Mouse (Mus musculus): ENCODE measurements around the gene Lrsam1.

The Lrsam1 gene

DNA sequence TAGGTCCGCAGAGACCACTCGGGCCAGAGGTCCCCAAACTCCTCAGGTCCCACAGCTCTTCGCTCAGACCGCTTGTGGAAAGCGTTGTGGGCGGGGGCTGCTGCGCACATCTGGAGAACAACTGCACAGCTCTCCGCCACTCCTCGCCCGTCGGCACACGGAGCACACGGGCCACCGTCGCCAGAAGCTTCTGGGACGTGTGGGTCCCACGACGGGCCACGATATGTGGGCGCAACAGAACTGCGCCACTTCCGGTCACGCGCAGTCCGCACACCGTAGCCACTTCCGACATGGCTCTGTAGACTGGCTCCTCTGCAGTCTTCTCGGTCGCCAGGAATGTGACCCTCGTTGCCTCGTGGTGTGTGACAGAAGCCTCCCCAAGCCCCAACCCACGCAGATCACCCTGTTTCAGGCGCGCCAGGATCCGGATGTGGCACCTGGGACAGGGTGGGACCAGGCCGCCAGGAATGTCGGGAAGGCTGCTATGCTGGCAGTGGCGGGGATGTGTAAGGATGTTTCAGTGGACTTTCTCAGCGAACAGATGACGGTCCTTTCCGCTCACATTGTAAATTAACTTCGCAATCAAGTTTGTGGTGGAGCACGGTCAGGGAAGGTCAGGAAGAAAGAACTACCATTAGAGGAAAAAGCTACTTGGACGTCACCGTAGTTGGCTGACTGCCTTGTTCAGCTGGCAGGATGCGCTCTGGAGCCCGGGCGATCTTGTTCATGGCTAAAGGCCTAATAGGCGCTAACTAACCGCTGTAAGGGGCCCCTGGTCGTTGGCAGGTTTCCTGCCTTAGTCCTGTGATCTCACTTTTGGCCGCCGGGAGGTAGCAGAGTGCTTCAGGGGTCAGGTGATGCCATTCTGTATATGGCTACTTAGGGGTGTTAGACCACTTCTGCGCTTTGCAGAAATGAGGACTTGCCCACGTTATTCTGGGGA, 5.5 kb upstream of the Lrsam1 start:
- DNase-seq (ENCODE audit: low spot score in 2 of 2) = peak; percentile 61 to 71

DNA sequence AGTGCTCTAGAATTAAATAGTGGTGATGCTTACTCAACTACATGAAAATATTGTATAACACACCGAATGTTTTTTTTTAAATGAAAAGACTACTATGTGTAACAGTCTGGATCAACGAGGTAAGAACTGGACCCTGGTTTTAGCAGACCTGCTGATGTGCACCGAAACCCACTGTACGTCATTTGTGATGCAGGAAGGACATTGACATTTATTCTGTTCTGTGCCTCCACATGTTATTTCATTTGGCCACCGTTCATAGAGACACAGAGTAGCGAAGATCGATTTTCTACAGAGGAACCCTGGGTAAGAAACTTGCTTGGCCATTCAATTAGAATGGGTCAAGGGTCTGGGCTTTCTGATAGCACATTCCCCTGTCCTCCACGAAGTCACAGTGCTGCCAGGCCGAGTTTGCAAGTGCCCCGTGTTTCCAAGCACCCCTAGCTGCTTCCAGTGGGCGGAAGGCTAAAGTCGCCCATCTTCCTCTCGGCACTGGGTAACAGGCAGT, 4.8 kb upstream of the Lrsam1 start:
- no peak for DNase-seq (ENCODE audit: low spot score in 2 of 2)

GRCm38 (mm10) chr2:32965511-32966183, 4.2 kb upstream of the Lrsam1 start:
- DNase-seq (ENCODE audit: low spot score in 2 of 2) = no peak

- DNase-seq (ENCODE audit: low spot score in 2 of 2) = no peak
Measured at GRCm38 (mm10) chr2:32964659-32965457, 3.4 kb upstream of the Lrsam1 start.

DNA sequence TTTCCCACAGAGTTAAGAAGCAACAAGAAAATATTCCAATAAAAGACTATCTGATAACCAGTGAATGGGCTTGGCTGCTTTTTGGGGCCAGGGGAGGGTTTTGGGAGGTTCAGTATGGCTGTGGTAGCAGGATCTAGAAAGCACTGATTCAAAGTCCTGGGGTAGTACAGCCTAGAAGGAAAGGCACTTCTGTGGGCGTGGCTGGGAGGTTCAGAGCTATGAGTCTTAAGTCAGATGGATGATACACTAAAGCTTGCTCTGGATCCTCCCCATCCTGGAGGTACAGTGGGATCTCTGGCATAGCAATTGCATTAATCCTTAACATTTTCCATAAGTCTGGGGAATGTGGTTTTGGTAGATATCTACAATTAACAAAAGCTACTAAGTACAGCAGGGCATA, 2.6 kb upstream of the Lrsam1 start:
- no peak for DNase-seq (ENCODE audit: low spot score in 2 of 2)

- no peak for DNase-seq (ENCODE audit: low spot score in 2 of 2)
Measured at GRCm38 (mm10) chr2:32963544-32963943, 2.1 kb upstream of the Lrsam1 start.

DNA sequence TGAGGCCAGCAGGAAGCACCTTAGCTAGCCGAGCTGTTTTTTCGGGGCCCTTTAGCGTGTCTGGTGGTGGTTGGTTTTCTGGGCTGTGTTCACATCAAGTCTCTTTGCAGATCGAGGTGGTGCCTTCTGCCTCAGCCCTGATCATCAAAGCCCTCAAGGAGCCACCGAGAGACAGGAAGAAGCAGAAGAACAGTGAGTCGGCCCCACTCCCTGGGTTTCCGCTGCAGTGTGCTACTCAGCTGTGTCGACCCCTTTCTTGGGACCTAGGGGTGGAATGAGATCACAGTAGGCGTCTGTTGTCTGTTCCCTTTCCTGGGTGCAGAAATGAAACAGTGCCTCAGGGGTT, 1.4 kb upstream of the Lrsam1 start:
- DNase-seq (ENCODE audit: low spot score in 2 of 2) = peak; percentile 70 to 75

DNA sequence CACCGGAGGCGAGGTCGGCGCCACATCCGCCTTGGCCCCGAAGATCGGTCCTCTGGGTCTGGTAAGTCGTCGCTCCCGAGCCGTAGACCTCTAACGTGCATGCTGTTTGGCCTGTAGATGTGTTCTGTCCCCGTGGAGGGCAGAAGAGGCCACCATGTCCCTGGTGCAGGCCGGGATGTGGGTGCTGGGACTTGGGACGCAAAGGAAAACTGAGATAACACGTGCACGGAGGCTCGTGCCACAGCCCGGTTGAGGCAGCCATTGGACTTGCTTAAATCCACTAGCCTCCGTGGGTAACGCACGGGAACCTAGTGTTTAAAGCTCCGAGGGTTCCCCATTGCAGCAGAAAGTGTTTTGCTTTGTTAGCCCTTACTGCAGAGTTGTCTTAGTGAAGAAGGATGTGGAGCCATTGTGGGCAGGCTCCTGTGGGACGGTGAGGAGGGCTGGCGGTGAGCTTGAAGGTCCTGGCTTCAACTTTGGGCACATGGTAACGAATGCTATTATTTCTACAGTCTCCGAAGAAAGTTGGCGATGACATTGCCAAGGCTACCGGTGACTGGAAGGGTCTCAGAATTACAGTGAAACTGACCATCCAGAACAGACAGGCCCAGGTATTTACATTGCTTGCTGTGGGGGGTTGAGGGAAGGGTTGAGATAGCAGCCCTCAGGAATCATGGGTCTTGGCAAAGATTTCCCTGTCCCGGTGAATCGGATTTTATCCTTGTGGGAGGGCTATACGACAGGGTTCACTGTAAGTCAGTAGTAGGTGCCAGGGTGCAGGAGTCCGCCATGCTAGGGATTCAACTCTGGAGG, 854 bp upstream of the Lrsam1 start:
- DNase-seq (ENCODE audit: low spot score in 2 of 2) = no peak

DNA sequence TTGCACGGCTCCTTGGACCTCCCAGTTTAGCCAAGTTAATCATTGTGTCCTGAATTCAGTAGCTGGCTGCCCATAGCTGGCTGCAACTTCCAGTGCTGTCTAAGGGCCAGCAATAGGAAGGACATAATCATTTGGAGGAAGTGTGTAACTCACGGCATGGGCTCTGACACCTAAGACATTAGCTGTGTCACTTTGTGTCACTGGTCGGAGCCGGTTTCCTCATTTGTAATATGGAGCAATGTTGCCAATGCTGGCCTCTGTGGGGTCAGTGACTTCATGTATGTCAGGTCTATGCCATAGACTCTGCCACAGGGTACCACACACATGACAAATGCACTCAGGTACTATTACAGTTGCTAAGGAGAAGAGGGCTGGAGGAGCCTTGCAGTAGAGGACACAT, 1.1 kb downstream of the Lrsam1 start:
- DNase-seq (ENCODE audit: low spot score in 2 of 2) = no peak

DNA sequence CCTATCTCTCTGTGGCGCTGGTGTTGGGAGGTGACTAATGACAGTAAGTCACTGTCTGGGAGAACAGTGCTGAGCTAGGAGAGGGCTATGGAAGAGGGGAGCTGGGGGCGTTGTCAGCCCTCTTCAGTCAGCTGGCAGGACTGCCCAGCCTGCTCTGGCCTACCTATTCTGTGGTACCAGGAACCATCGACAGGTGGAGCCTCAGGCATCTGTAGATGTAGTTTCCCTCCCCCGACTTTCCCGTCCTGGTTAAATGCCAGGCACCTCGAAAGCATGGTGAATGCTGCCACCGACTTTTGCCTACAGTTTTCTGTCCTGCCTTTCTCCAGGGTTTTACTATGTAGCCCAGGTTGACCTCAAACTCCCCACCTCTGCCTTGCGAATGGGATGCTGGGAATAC, 4.1 kb downstream of the Lrsam1 start:
- no peak for DNase-seq (ENCODE audit: low spot score in 2 of 2)

- DNase-seq (ENCODE audit: low spot score in 2 of 2) = no peak
Measured at GRCm38 (mm10) chr2:32954581-32954980, 6.8 kb downstream of the Lrsam1 start.

GRCm38 (mm10) chr2:32947454-32947853, 14.0 kb downstream of the Lrsam1 start:
- DNase-seq (ENCODE audit: low spot score in 2 of 2) = no peak

DNA sequence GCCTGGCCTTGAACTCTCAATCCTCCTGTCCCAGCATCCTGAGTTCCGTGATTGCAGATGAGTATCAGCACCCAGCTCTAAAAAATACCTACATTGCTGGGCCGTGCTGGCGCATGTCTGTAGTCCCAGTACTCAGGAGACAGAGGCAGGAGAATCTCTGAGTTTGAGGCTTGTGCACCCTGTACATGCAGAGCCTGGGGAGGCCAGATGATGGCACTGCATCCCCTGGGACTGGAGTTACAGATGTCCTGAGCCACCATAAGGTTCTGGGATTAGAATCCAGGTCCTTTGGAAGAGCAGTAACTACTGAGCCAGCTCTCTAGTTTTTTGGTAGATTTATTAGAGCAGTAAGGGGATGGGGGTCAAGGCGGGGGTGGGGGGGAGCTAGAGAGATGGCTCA, 20.9 kb downstream of the Lrsam1 start:
- no peak for DNase-seq (ENCODE audit: low spot score in 2 of 2)

DNA sequence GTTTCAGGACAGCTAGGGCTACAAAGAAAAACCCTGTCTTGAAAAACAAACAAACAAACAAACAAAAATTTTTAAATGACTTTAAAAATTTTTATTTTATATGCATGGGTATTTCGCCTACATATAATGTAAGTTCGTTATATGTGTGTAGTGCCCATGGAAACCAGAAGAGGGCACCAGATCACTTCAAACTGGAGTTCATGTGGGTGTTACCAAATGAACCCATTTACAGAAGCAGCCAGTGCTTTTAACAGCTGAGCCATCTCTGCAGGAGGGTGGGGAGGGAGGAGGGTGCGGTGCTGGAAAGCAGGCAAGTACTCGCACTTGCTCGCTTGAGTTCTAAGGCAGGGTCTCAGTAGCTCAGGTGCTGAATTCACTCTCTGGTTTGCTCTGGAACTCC, 22.0 kb downstream of the Lrsam1 start:
- peak; percentile 44 to 75 for DNase-seq (ENCODE audit: low spot score in 2 of 2)

DNA sequence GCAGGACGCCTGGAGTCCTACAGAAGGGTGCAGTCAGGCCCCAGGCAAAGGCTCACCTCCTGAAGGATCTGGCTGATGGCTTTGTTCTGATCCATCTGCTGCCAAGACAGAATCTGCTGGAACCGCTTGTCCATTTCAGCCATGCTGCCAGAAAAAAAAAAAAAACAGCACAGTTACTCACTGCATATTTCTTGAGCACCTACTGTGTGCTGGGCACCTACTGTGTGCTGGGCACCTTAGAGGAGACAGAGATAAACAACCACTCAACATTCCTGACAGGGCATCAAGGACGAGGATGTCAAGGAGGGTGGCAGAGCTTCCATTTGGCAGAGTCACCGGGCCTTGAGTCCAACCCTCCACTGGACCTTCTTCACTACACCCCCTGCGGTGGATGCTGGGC, 22.7 kb downstream of the Lrsam1 start:
- no peak for DNase-seq (ENCODE audit: low spot score in 2 of 2)

DNA sequence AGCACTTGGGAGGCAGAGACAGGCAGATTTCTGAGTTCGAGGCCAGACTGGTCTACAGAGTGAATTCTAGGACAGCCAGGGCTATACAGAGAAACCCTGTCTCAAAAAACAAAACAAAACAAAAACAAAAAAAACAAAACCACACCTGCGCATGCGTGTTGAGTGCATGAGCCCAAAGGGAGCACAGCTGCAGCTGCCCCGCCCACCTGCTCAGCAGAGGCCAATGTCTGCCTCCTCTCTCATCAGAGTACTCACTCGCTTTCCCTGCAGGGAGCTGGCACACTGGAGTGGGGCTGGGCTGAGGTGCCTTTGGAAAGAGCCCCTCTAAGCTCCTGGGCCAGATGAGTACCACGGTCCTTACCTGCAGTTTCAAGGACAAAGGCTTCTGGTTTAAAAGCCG, 29.7 kb downstream of the Lrsam1 start:
- peak; percentile 77 to 80 for DNase-seq (ENCODE audit: low spot score in 2 of 2)

DNA sequence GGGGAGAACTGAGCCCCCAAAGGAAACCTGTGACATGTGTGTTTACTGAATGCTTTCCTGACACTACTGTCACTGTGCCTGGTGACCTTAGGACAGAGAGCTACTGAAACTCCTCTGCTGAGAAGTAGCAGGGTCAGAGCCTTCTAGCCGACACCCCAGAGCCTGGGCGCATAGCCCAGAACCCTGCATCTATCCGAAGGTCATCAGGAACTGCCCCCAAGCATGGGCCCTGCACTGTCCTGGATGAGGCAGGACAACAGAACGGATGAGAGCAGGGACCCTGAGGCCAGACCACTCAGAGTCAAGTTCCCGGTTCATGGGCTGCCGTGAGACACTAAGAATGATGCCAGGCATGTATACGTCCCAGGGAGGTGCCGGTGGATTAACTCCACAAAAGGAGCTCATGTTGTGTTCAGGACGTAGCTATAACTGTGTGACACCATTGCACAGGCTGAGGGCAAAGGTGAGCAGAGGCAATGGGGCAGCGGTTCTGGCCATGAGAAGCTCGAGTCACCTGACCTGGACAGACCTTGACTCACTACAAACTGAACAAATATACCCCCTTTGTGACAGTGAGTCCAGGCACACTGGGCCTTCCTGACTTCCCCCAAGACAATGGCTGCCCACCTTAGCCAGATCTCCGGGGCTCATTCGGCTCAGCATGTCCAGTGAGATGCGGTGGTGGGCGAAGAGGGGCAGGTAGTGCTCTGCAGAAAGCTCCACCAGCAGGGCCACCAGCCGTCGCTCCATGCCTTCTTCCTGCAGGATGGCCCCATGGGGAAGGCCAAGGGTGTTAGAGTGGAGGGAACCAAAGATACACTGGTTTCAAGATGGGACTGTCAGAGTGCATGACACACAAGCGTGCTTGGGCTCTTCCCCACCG, 32.2 kb downstream of the Lrsam1 start:
- DNase-seq (ENCODE audit: low spot score in 2 of 2) = no peak

GRCm38 (mm10) chr2:32928235-32928946, 33.0 kb downstream of the Lrsam1 start:
- DNase-seq (ENCODE audit: low spot score in 2 of 2) = peak; percentile 60 to 76

- DNase-seq (ENCODE audit: low spot score in 2 of 2) = no peak
Measured at GRCm38 (mm10) chr2:32927624-32928234, 33.7 kb downstream of the Lrsam1 start.
